Mouse (Mus musculus) sigmoid colon, adult 10 weeks (tissue): ENCODE results near the gene Vrk3. TPM values are rescaled to one million over a fixed set of nuclear protein-coding genes. Genes with fewer than 3 reads are reported as not detected.

ENCODE experiments used
- polyA plus RNA-seq: library from polyadenylated mRNA; stranded (reverse); fragments of 350-450 nt; fragmentation: Illumina TruSeq; extraction: RNeasy Lipid Tissue Mini Kit (QIAGEN cat#74804); gene quantifications from one replicate; pipeline ENCODE4 v1.2.3, GENCODE M21; 2014; ENCODE audit warnings: low read depth, low replicate concordance

Gene Vrk3
- polyA plus RNA-seq, result 16.2 TPM

GRCm38 (mm10) chr7:44748101-44749044 is at the start of gene Vrk3:
Vrk3 (plus strand) TSS chr7:44748413.

GRCm38 (mm10) chr7:44708574-44708973 is 39.6 kb upstream of the Vrk3 start, which contains the start of gene Izumo2:
Izumo2 (plus strand) TSS chr7:44708742.

GRCm38 (mm10) chr7:44750950-44751349 is 2.7 kb downstream of the Vrk3 start, which contains the start of gene Zfp473:
Zfp473 (minus strand) TSS chr7:44751050.

GRCm38 (mm10) chr7:44815721-44816469 is 67.7 kb downstream of the Vrk3 start, which contains the start of the genes Nup62 and Il4i1:
Nup62 (plus strand) TSS chr7:44816088.
Il4i1 (plus strand) TSS chr7:44816387.

GRCm38 (mm10) chr7:44816470-44817021 is 68.3 kb downstream of the Vrk3 start, which contains the start of gene Atf5:
Atf5 (minus strand) TSS chr7:44816658.

Other genes with a start within 250 kb of the Vrk3 start
- not detected for gene Mybpc2, start 223.8 kb upstream of the Vrk3 start, polyA plus RNA-seq
- 1.6 TPM for gene Spib, start 216.3 kb upstream of the Vrk3 start, polyA plus RNA-seq
- not detected for gene Pold1, start 199.6 kb upstream of the Vrk3 start, polyA plus RNA-seq
- 4.1 TPM for gene Nr1h2, start 194.5 kb upstream of the Vrk3 start, polyA plus RNA-seq
- 1.2 TPM for gene Napsa, start 176.0 kb upstream of the Vrk3 start, polyA plus RNA-seq
- gene Kcnc3, start 157.7 kb upstream of the Vrk3 start, polyA plus RNA-seq, result 0.22 TPM
- gene Myh14, start 77.6 kb upstream of the Vrk3 start, polyA plus RNA-seq, result 2.9 TPM
- gene Izumo2, start 39.7 kb upstream of the Vrk3 start, polyA plus RNA-seq, result not detected
- gene Zfp473, start 2.6 kb downstream of the Vrk3 start, polyA plus RNA-seq, result 0.35 TPM
- 4.4 TPM for gene Nup62, start 67.7 kb downstream of the Vrk3 start, polyA plus RNA-seq
- gene Il4i1, start 68.0 kb downstream of the Vrk3 start, polyA plus RNA-seq, result not detected
- 3.8 TPM for gene Atf5, start 68.2 kb downstream of the Vrk3 start, polyA plus RNA-seq
- 1.7 TPM for gene Akt1s1, start 100.6 kb downstream of the Vrk3 start, polyA plus RNA-seq
- gene Tbc1d17, start 100.7 kb downstream of the Vrk3 start, polyA plus RNA-seq, result 1.0 TPM
- 0.19 TPM for gene Pnkp, start 108.7 kb downstream of the Vrk3 start, polyA plus RNA-seq
- gene Ptov1, start 121.4 kb downstream of the Vrk3 start, polyA plus RNA-seq, result not detected
- gene Med25, start 144.3 kb downstream of the Vrk3 start, polyA plus RNA-seq, result 2.7 TPM
- gene Fuz, start 147.7 kb downstream of the Vrk3 start, polyA plus RNA-seq, result 3.2 TPM
- gene Ap2a1, start 181.1 kb downstream of the Vrk3 start, polyA plus RNA-seq, result 19.4 TPM
- gene Tsks, start 194.8 kb downstream of the Vrk3 start, polyA plus RNA-seq, result not detected
- gene Cpt1c, start 226.4 kb downstream of the Vrk3 start, polyA plus RNA-seq, result 0.44 TPM
- gene Prmt1, start 238.2 kb downstream of the Vrk3 start, polyA plus RNA-seq, result 3.3 TPM
- gene Irf3, start 249.2 kb downstream of the Vrk3 start, polyA plus RNA-seq, result 24.0 TPM